Mouse (Mus musculus) cortical plate, adult 2 months (tissue): ENCODE measurements around the gene Btbd1. TPM values are rescaled to one million over a fixed set of nuclear protein-coding genes. Genes with fewer than 3 reads are reported as not detected.
"Not testable (repeated sequence)": the region's sequence is repeated elsewhere in the genome, so short reads cannot be mapped to it uniquely, and the experiment has no call there.

ENCODE experiments used
- H3K27ac ChIP-seq: fragments of 200-500 bp; 2 replicates; pipeline ENCODE4 v1.5.1; 2012; ENCODE audit warnings: low read length, control low read depth, inconsistent platforms; ENCODE audit not compliant: insufficient read depth
- H3K4me1 ChIP-seq: fragments of 200-500 bp; 2 replicates; pipeline ENCODE4 v1.6.1; 2011; ENCODE audit warnings: low read length; ENCODE audit not compliant: control insufficient read depth, insufficient read depth
- H3K4me3 ChIP-seq: fragments of 200-500 bp; 2 replicates; pipeline ENCODE4 v1.5.1; 2011; ENCODE audit warnings: mild to moderate bottlenecking, low read length, control low read depth; ENCODE audit not compliant: insufficient read depth
- CTCF ChIP-seq: fragments of 200-500 bp; IDR thresholded peaks from 2 replicates; pipeline ENCODE4 v1.5.1; 2011; ENCODE audit warnings: mild to moderate bottlenecking, control low read depth, low read length; ENCODE audit not compliant: insufficient read depth; ENCODE audit errors: extremely low read depth
- POLR2A ChIP-seq: fragments of 200-500 bp; IDR thresholded peaks from 2 replicates; pipeline ENCODE4 v1.6.1; 2011; ENCODE audit warnings: mild to moderate bottlenecking, low read length, control low read depth; ENCODE audit not compliant: insufficient read depth; ENCODE audit errors: extremely low read depth
- polyA plus RNA-seq: library from polyadenylated mRNA; depleted of rRNA; stranded (reverse); fragments of >200 nt; gene quantifications from 2 replicates; pipeline ENCODE4 v1.2.3, GENCODE M21; 2012

The Btbd1 gene
- polyA plus RNA-seq, 1 experiment: 99.6 TPM

- Histone ChIP-seq H3K4me1 (peaks cover 14% of the 10 kb centered on the region), H3K27ac (no peak overlapping the region), H3K4me3 (no peak overlapping the region)
- no peak for TF ChIP-seq CTCF
- no peak for TF ChIP-seq POLR2A
Observed at GRCm38 (mm10) chr7:81842998-81843397, 13.8 kb upstream of the Btbd1 start.

DNA sequence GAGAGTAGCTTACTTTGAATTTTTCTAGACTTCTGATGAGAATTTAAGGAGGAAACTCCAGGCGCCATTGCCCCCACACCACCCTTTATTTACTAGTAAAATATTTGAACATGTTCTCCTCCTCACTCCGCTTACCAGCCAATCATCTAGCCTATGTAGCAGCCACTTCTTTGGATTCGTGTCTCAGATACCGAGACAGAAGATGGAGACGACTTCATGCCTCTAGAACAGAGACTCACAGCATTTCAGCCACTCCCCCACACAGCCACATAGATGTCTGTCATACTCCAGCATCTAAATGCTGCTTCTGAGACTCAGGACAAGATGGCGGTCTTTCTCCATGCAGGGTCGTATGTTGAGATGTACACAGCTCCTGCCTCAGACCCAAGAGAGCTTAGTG is 12.9 kb upstream of the Btbd1 start:
- Histone ChIP-seq H3K27ac (no peak overlapping the region), H3K4me3 (no peak overlapping the region), H3K4me1 (peaks cover 14% of the 10 kb centered on the region)
- TF ChIP-seq CTCF (no peak), POLR2A (no peak)

- no peak overlapping the region for H3K4me3 ChIP-seq
- TF ChIP-seq CTCF (no peak), POLR2A (no peak)
- peaks cover 14% of the 10 kb centered on the region for H3K4me1 ChIP-seq
- H3K27ac ChIP-seq: peak overlapping the region; percentile 58
Observed at GRCm38 (mm10) chr7:81841439-81841838, 12.2 kb upstream of the Btbd1 start.

DNA sequence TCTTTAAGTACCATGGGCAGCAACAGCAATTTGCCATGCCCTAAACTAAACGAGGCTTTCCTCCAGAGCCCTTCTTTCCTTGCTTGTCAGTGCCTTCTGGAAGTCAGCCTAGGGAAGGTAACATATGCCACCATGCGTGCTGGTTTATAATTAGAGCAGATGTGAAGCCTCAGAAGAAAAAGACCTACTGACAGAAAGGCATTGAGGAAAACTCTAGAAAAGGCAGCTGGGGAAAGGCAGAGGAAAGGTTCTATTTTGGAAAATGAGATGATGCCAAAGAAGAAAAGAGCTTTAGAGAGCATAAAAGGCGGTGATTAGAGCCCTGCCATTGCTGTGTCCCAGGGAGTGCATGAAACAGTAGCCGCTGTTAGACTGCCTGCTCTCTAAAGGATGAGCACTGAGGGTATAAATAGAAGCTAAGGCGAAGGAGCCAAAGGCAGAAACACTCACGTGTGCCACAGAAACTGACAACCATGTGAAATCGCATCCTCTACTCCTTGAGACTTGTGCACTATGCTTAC is 11.5 kb upstream of the Btbd1 start:
- Histone ChIP-seq H3K4me1 (peaks cover 14% of the 10 kb centered on the region), H3K4me3 (no peak overlapping the region), H3K27ac (peak overlapping the region; percentile 60)
- TF ChIP-seq CTCF (no peak), POLR2A (no peak)

DNA sequence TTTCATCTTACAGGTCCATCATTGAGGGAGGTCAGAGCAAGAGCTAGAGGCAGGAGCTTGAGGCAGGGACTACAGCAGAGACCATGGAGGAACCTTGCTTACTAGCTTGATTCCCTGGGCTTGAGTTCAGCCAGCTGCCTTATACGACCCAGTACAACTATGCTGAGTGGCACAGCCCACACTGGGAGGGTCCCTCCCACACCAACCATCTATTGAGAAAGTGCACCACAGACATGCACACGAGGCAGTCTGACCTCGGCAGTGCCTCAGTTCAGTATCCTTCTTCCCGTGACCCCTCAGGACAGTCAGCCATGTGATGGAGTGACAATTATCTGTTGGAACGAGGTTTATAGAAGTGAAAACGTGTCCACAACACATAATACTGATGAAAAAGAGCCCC is 10.5 kb upstream of the Btbd1 start:
- H3K27ac ChIP-seq: no peak overlapping the region
- no peak overlapping the region for H3K4me3 ChIP-seq
- peaks cover 14% of the 10 kb centered on the region for H3K4me1 ChIP-seq
- TF ChIP-seq POLR2A: no peak

- H3K4me1 ChIP-seq: peaks cover 14% of the 10 kb centered on the region
- not testable (repeated sequence) for H3K4me3 ChIP-seq, H3K27ac ChIP-seq
Observed at GRCm38 (mm10) chr7:81837771-81838170, 8.5 kb upstream of the Btbd1 start.

DNA sequence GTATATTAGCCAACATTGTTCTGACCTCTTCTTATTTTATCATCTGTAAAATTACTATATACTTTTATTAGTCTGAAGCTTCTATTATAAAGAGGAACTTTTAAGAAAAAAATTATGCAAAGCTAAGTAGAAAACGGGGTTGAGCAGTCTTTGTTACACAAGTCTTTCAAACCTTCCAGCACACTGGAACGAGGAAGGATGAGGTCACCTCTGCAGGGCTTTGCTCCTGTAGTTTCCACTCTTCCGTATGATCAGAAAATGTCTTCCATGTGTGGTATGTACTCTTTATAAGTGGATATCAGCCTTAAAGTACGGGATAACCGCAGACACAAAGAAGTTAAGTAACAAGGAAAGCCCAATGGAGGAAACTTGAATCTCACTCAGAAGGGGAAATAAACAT is 6.2 kb upstream of the Btbd1 start:
- TF ChIP-seq POLR2A (no peak), CTCF (no peak)

DNA sequence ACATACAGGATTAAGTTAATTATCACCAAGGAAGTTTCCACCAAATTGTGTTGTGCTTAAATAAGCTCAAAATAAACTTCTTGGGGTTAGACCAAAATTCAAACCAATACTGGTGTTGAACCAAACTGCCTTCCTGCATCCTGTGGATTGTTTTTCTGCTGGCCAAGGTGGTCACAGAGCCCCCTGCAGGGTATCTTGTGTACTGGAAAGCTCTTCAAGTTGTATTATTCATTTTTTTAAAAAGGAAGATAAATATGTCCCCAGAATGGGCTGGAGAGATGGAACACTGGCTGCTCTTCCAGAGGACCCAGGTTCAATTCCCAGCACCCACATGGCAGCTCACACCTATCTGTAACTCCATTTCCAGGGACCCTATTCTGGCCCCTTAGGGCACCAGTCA is 5.6 kb upstream of the Btbd1 start:
- no peak overlapping the region for H3K27ac ChIP-seq
- TF ChIP-seq POLR2A: no peak
- TF ChIP-seq CTCF: no peak
- H3K4me1 ChIP-seq: peaks cover 3% of the 10 kb centered on the region
- no peak overlapping the region for H3K4me3 ChIP-seq

More for the DNA sequence above, 6.2 kb upstream of the Btbd1 start:
- Histone ChIP-seq H3K4me1 (peaks cover 5% of the 10 kb centered on the region), H3K27ac (no peak overlapping the region), H3K4me3 (no peak overlapping the region)

DNA sequence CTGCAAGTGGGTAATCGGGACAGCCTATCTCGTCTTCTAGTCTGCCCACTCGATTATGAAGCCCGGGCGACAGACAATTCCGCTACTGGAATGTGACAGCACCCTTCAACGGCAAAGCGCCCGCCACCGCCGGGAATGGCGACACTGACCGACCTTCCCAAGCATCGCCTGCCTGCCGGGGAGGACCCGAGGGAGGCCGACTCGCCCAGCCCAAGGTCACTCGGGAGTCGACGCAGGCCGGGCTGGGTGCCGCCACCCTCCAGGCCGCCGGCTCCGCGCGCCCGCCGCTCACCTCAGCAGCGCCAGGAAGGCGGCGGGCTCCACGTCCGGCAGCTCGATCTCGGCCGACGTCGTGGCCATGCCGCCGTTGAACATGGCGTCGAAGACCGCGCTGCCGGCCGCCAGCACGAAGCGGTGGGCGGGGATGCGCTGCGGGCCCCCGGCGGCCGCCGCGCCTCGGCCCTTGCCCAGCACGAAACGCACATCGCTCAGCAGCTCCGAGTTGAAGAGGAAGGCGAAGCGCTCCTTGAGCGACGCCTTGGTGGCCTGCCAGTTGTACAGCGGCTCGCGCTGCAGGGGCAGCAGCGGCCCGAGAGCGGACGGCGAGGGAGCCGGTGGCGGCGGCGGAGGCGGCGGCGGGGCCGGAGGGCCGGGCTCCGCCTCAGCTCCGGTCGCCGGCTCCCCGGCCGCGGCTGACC is 401 bp downstream of the Btbd1 start:
- Histone ChIP-seq H3K27ac (peak overlapping the region; percentile 98), H3K4me3 (peak overlapping the region; percentile 64), H3K4me1 (peaks cover 9% of the 10 kb centered on the region)
- TF ChIP-seq POLR2A (no peak), CTCF (no peak)

- Histone ChIP-seq H3K4me1 (peaks cover 9% of the 10 kb centered on the region), H3K27ac (peak overlapping the region; percentile 98), H3K4me3 (peak overlapping the region; percentile 64)
- TF ChIP-seq CTCF (no peak), POLR2A (no peak)
Observed at GRCm38 (mm10) chr7:81827806-81828667, 1.2 kb downstream of the Btbd1 start.
